Mouse (Mus musculus): ENCODE results near the gene Higd2a.

Gene Higd2a

DNA sequence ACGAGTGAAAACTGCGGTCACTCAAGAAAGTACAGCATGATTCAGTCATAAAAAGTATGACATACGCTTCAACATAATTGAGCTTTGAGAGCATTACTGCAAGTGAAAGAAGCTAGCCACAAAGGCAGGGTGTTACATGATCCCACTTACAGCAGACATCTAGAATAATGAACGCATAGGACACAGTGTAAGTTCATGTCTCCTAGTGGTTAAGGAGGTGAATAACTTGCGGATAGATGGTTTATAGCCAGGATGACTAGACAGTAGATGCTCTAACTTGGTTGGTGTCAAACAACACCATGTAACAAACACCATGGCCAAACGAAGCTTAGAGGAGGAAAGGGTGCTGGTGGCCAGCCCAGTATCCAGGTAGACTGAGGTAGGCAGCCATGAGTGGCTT is 27.0 kb downstream of the Higd2a start:
- no peak for DNase-seq (ENCODE audit: low read depth in 2 of 2, low spot score in 2 of 2)

DNA sequence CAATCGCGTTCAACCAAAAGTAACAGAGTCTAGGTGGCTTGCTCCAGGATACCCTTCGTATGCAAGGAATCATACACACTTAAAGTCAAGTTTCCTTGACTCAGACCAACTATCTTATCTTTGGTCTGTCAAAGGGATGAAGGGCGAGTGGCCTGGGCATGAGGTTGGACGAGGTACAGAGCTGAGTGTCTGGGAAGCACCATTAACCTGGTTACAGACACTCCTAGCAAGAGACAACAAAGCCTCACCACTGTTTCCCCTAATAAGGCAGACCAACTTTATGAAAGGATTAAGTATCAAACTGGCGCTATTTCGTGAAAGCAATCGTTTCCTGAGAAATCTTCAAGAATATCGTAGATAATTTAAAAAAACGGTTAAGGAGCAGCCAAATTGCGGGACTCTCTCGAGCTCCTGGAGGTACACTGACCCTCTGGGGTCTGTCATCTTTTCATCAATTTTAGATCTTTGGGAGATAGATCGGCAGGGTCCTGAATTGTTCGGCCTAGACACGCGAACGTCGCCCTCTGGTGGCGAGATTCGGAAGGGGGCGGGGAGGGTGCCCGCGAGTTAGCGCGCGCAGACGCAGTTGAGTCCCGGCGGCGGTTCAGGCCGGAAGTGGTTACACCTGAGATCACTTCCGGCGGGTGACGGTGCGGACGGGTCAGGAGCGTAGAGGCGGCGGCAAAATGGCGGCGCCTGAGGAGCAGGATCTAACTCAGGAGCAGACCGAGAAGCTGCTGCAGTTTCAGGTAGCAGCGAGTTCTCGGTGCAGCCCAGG is 31.3 kb downstream of the Higd2a start, which contains the start of gene Faf2:
Faf2 (plus strand) TSS at position 630 of the 778 bp plus-strand sequence.
- DNase-seq (ENCODE audit: low read depth in 2 of 2, low spot score in 2 of 2) = peak; percentile 99 to 100

DNA sequence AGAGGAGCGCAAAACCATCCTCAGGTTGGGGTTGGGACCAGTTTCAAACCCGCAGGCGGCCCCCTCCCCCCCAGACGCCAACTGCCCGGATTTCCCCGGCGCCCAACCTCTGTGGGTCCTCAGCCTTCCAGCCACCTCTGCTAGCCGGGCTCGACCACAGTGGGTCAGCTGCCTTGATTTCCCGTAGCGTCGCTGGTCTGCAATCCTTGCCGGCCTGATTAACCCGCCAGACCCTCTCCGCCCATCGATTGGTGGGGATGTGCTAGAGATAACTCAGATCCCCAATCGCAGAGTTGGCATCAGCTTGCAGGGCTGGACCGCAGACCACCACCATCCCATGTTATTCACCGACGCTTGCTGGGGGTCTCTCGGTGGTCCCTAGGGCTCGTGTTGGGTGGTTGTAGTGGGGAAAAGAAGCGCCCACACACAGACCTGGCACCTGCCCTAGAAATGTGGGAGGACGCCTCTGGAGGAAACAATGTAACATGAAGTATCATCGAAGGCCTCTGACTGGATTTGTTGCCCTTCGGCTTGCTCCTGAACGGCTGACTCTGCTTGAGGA is 32.0 kb downstream of the Higd2a start:
- peak in 1 of 2 experiments; percentile 11 for DNase-seq (ENCODE audit: low read depth in 2 of 2, low spot score in 2 of 2)

DNA sequence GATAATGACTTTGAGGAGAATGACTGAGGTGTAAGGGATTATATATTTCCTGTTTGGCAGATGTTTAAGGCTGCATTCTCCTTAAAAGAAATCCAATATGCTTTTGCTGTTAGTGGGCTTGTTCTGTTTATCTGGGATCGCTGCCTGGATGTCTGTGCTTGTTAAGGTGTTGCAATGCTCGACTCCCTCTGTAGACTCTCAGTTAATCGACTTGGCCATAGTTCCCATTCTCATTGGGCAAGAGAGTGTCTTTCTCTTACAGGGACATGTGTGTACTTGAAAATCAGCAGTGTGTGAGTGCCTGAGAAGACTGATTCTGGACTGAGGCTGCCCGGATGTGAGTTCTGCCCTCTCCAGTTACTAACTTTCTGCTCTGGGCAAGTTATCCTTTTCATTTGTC is 39.1 kb downstream of the Higd2a start:
- DNase-seq (ENCODE audit: low read depth in 2 of 2, low spot score in 2 of 2) = no peak

DNA sequence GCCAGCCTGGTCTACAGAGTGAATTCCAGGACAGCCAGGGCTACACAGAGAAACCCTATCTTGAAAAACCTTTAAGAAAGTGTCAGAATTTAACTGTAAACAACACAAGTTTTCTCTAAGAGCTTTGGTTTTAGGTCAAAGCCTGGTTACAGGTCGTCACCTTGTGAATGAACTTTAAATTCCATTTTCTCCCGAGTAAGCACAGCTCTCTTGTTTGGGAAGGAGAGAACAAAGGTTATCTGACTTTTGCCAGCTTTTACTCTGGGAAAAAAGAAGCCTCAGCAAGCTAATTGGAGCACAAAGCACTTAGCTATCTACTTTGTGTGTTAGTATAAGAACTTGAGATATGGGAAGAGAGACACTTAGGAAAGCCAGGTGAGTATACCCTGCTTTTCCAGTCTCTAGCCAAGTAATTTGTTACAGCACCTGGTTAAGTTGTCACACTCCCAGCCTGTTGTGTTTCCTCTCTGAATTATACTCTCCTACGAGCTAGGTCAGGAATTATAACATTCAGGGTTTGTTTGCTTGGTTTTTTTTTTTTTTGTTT is 42.8 kb downstream of the Higd2a start:
- DNase-seq (ENCODE audit: low read depth in 2 of 2, low spot score in 2 of 2) = no peak

DNA sequence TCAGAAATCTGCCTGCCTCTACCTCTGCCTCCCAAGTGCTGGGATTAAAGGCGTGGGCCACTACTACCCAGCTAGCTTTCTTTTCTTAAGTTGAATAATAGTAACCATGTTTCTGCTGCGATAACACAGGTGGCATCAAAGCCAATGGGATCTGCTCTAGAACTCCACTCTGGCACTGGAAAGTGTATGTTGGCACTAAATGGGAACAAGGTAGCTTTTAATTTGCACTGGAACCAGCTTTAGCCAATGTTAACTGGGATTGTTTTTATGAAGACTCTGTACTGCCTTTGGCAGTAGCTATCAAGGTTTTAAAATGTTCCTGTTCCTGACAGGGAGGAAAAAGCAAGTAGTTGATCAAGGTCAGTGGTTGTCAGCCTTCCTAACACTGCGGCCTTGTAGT is 45.0 kb downstream of the Higd2a start:
- DNase-seq (ENCODE audit: low read depth in 2 of 2, low spot score in 2 of 2) = no peak
